Mouse (Mus musculus) gastrocnemius, adult 2 months (tissue): ENCODE measurements around the gene Map3k19. TPM values are rescaled to one million over a fixed set of nuclear protein-coding genes. Genes with fewer than 3 reads are reported as not detected.

Experiments
- DNase-seq: peaks from one replicate; pipeline ENCODE4 v3.0.0; 2022
- H3K27ac ChIP-seq: fragments of 200-600 bp; 2 replicates; pipeline ENCODE4 v1.8.1; 2022; ENCODE audit warnings: mild to moderate bottlenecking
- H3K4me3 ChIP-seq: fragments of 200-600 bp; 2 replicates; pipeline ENCODE4 v1.8.1; 2022; ENCODE audit warnings: mild to moderate bottlenecking, moderate library complexity
- CTCF ChIP-seq: fragments of 200-600 bp; IDR thresholded peaks from 2 replicates; pipeline ENCODE4 v1.8.1; 2022; ENCODE audit warnings: antibody characterized with exemption, mild to moderate bottlenecking, moderate library complexity
- intact Hi-C: fragments of 180-260 bp; cut with DNase I; formaldehyde crosslinking; loops from one replicate; pipeline ENCODE4 v1.15.1; 2025
- total RNA-seq, 2 experiments: library from RNA; stranded (reverse); gene quantifications; 2 replicates each; pipeline ENCODE4 v1.2.3; 2021

Gene Map3k19
- total RNA-seq, 2 experiments from 2014 or later: 0.08 TPM; not detected in 1

GRCm38 (mm10) chr1:127785882-127786281 is 68.9 kb downstream of the Map3k19 start:
- no peak for DNase-seq
- H3K27ac ChIP-seq: no peak overlapping the region
- intact Hi-C loops: loop anchor here (10.0 kb wide), 1 partner anchor 319 kb away; the partner anchor contains the start of genes R3hdm1 and Zranb3
- no peak overlapping the region for H3K4me3 ChIP-seq
- no peak for TF ChIP-seq CTCF

DNA sequence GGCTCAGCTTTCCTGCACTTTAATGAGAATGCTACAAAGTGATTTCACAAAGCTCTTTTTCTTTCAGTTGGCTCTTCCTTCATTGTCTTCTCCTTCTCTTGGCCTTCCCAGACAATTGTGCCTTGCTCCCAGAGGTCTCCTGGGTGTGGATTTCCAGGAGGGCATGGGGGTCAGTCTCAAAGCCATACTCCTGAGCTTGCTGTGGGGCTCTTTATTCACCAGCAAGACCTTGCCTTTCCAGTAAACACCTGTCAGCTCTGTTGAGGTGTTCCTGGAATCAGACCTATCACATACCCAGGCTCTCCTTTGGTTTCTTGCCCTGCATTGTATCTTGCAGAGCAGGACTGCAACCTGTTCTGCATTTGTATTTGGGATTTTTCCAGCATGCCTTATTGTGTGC is 71.0 kb downstream of the Map3k19 start:
- TF ChIP-seq CTCF: no peak
- H3K27ac ChIP-seq: no peak overlapping the region
- no peak for DNase-seq
- H3K4me3 ChIP-seq: no peak overlapping the region
- intact Hi-C loops: loop anchor here (10.0 kb wide), 1 partner anchor 321 kb away; the partner anchor contains the start of genes R3hdm1 and Zranb3

DNA sequence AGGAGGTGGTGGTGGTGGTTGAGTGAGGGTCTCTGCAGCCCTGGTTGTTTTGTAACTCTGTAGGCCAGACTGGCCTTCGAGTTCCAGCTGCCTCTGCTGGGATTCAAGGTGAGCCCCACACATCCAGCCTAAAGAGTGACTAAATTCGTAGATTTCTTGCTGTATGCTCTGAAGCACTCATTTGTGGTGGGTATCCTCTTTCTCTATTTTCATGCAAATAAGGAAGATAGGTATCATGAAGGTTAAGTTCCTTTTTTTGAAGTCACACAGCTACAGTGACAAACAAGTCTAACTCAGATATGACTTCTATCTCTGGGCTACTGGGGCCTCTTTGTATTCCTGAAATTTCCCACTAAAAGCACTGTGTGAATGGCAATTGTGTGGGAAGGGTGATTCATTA is 74.0 kb downstream of the Map3k19 start:
- H3K27ac ChIP-seq: no peak overlapping the region
- no peak for TF ChIP-seq CTCF
- DNase-seq: no peak
- intact Hi-C loops: loop anchor here (10.0 kb wide), 1 partner anchor 324 kb away; the partner anchor contains the start of genes R3hdm1 and Zranb3
- H3K4me3 ChIP-seq: no peak overlapping the region

DNA sequence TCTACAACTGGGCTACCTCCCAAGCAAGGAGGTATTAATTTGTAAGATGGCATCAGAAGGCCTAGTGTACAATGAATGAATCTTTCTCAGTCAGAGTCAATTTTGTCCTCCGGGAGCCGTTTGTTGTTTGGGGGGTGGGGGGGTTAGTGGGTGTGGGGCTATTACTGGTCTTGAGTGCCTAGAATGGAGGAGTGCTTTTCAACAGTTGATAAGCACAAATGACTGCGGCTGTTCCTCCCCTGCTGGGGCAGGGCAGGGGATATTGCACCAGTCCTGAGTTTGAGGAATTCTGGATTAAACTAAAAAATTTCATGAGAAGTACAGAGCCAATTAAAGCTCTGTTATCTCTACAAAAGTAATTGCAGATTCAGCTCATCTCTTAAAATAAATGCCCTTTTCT is 74.7 kb downstream of the Map3k19 start:
- Histone ChIP-seq H3K4me3 (no peak overlapping the region), H3K27ac (no peak overlapping the region)
- TF ChIP-seq CTCF: no peak
- intact Hi-C loops: loop anchor here (10.0 kb wide), 1 partner anchor 325 kb away; the partner anchor contains the start of genes R3hdm1 and Zranb3
- no peak for DNase-seq

DNA sequence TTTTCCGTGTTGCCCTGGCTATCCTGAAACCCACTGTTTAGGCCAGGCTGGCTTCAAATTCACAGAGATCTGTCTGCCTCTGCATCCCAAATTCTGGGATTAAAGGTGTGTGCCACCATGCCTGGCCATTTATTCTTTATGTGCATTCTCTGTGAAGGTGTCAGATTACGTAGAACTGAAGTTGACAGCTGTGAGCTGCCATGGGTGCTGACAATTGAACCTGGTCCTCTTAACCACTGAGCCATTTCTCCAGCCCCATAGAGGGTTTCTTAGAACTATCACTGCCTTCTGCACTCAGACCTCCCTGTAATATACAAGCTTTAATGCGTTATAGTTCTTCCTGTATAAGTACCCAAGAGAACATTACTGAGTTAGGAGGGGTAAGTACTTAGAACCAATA is 76.2 kb downstream of the Map3k19 start:
- no peak overlapping the region for H3K27ac ChIP-seq
- no peak overlapping the region for H3K4me3 ChIP-seq
- DNase-seq: no peak
- intact Hi-C loops: no loop called here
- no peak for TF ChIP-seq CTCF

- TF ChIP-seq CTCF: no peak
- intact Hi-C loops: no loop called here
- H3K4me3 ChIP-seq: peak overlapping the region; percentile 92
- no peak for DNase-seq
- H3K27ac ChIP-seq: peak overlapping the region; percentile 99
Observed at GRCm38 (mm10) chr1:127776246-127776645, 78.6 kb downstream of the Map3k19 start.

DNA sequence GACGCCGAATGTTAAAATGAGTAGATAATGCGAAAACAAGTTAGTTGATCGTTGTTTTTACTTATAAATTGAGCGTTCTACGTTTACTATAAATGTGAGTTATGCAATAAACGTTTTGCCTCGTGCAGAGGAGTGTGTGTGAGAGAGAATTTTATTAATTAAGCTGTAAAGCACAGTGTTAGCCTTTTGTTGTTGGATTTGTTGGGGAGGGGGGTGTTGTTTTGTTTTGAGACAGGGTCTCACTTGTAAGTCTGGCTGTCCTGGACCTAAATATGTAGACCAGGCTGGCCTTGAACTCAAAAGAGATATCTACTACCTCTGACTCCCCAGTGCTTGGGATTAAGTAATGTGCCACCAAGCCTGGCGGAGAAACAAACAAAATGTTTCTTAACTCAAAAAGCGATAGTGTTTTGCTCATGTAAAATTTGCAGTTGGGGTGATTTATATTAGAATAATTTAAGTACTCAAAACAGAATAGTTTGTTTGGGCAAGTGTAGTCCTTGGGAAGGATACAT is 79.6 kb downstream of the Map3k19 start:
- TF ChIP-seq CTCF: no peak
- Histone ChIP-seq H3K27ac (peak overlapping the region; percentile 99), H3K4me3 (peak overlapping the region; percentile 92)
- no peak for DNase-seq
- intact Hi-C loops: no loop called here

DNA sequence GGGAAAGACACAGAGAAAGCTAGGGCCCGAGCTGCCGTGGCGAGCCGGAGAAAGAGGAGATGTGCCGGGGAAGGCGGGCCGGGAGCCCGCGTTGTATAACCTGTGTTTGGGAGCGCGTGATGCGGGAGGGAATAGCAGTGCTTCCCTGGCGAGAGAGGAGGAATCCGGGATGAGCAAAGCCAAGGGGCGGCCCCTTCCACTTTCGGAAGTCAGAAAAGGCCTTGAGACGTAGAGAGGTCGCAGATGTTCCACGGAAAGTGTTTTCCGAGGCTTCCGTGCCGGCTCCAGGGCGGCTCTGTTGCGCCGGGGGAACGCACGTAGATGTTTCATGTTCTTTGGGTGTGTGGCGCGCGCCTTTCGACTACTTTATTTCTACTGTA is 80.3 kb downstream of the Map3k19 start:
- intact Hi-C loops: no loop called here
- no peak for TF ChIP-seq CTCF

DNA sequence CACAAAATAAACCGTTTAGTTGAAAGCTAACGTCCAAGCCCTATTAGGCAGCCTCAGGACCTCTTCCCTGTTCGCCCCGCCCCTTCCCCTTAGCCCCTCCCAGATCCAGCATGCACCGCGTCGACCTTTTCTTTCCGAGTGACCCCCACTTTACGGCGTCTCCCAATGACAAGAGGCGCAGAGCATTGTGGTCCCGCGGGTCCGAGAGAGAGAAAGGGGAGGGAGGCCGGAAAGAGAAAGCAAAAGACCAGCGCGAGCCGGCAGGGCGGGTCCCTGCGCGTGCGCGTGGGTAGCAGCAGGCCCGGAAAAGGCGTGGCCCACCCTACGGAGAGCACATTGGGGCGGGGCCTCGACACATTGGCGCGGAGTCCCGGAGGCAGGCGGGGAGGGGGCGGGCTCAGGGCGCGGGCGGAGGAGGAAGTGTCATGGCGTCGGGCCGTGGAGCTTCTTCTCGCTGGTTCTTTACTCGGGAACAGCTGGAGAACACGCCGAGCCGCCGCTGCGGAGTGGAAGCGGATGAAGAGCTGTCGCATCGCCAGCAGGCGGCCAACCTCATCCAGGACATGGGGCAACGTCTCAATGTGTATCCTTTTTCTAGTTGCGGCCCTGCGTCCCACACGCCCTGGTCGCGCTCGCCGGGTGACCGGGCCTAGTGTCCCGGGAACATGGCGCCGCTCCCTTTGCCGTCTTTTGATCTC is 80.9 kb downstream of the Map3k19 start, which contains the start of gene Ccnt2:
Gene Ccnt2 (plus strand): TSS at position 362 of the 698 bp plus-strand sequence.
- peak; percentile 4; the same call in 1 of the 2 replicates for TF ChIP-seq CTCF

More for the DNA sequence above, 80.3 kb downstream of the Map3k19 start:
- Histone ChIP-seq H3K4me3 (peak overlapping the region; percentile 92), H3K27ac (peak overlapping the region; percentile 99)
- peak; percentile 83 for DNase-seq

GRCm38 (mm10) chr1:127773198-127773802 is 81.5 kb downstream of the Map3k19 start:
- intact Hi-C loops: no loop called here
- no peak for DNase-seq
- TF ChIP-seq CTCF: no peak
- H3K4me3 ChIP-seq: peak overlapping the region; percentile 92
- H3K27ac ChIP-seq: peak overlapping the region; percentile 99

More for the DNA sequence above, 80.9 kb downstream of the Map3k19 start, which contains the start of gene Ccnt2:
- H3K4me3 ChIP-seq: peak within 1 kb of the TSS; percentile 92
- intact Hi-C loops: no loop called here
- peak; percentile 100 for DNase-seq
- H3K27ac ChIP-seq: peak within 1 kb of the TSS; percentile 99

GRCm38 (mm10) chr1:127766741-127767140 is 88.1 kb downstream of the Map3k19 start:
- Histone ChIP-seq H3K4me3 (no peak overlapping the region), H3K27ac (no peak overlapping the region)
- DNase-seq: no peak
- intact Hi-C loops: loop anchor here (5.0 kb wide), 1 partner anchor 264 kb away; no protein-coding TSS in a partner anchor
- TF ChIP-seq CTCF: no peak

GRCm38 (mm10) chr1:127765468-127765867 is 89.4 kb downstream of the Map3k19 start:
- DNase-seq: no peak
- intact Hi-C loops: loop anchor here (5.0 kb wide), 1 partner anchor 263 kb away; no protein-coding TSS in a partner anchor
- peak; percentile 37 for TF ChIP-seq CTCF

More at GRCm38 (mm10) chr1:127765468-127765867, 89.4 kb downstream of the Map3k19 start:
- Histone ChIP-seq H3K27ac (no peak overlapping the region), H3K4me3 (no peak overlapping the region)

Other genes starting within 250 kb of the Map3k19 start
- not detected for gene Tmem163, start 175.5 kb downstream of the Map3k19 start, total RNA-seq
- gene Acmsd, start 125.6 kb downstream of the Map3k19 start, total RNA-seq: not detected
- gene Ccnt2, start 80.9 kb downstream of the Map3k19 start, total RNA-seq: 10 to 100 TPM; 20.6 to 28.0 TPM
- gene Rab3gap1, start 13.7 kb upstream of the Map3k19 start, total RNA-seq: 10 to 100 TPM; 25.0 to 26.6 TPM
- gene Zranb3, start 248.0 kb upstream of the Map3k19 start, total RNA-seq: 1 to 10 TPM; 5.5 to 6.2 TPM
- gene R3hdm1, start 248.3 kb upstream of the Map3k19 start, total RNA-seq: 10 to 100 TPM; 63.8 to 85.9 TPM